In the genomic region with DNA sequence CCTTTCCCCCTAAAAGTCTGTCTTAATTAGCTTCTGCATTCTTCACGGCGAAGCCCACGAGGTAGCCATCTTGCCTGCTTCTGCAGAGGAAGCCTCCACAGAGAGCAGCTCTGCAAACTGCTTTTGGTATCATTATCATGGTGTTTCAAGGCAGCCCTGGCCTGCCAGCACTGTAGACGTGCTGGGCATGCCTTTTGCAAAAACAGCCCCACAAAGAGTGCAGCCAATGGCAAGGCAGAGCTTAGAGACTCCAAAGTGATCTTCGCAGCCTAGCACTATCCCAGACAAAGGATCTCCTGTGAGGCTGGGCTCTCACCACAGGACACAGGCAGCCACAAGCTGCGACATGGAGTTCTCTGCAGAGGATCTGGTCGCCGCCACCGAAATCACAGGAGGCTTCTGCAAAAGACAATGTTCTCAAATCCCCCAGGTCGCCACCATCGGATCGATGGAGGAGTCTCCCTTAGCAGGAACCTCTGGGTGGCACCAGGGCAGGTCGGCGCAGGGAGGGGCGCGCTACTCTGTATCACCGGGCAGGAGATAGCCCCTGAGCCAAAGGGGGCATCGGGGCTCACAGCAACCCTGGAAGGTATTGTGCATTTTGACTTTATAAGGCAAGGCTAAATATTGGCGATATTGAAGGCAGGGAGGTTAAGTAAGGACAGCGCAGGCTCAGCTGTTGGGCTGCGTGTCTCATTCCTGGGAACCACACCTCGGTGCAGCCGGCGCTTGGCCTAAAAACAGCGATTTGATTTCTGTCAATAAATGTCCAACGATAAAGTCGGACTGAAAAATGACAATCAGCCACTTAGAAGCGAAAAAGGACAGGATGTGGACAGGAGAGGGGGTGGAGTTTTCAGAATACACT, we compare ENCODE assay signal across 7 mouse cellular contexts. TPM values are rescaled to one million over a fixed set of nuclear protein-coding genes. Genes with fewer than 3 reads are reported as not detected.
DNase-seq lines count a peak whose midpoint lies in the region; ATAC-seq and TF ChIP-seq lines count a peak whose summit lies in the region.

No protein-coding gene starts in this region.

- peak overlapping the region; percentile 65 for H3K4me3 ChIP-seq in embryonic facial prominence, embryonic 10.5 days
- peak overlapping the region; percentile 44 for H3K4me3 ChIP-seq in intestine, postnatal 0 days (ENCODE audit: low read depth, low read length)

- H3K9ac ChIP-seq in intestine, postnatal 0 days (ENCODE audit: low read depth, low read length), result peak overlapping the region; percentile 48

- peak overlapping the region; percentile 91 for H3K27ac ChIP-seq in embryonic facial prominence, embryonic 10.5 days (replicated peaks)
- peak overlapping the region; percentile 57; the same call in 1 of the 2 replicates for H3K27ac ChIP-seq in intestine, postnatal 0 days (ENCODE audit: low read depth, low read length)

- H3K4me1 ChIP-seq in embryonic facial prominence, embryonic 10.5 days, result peaks cover 36% of the 10 kb centered on the region
- H3K4me1 ChIP-seq in intestine, postnatal 0 days (replicated peaks; ENCODE audit: control insufficient read depth, insufficient read depth, low read length), result no peaks in the 10 kb centered on the region

- H3K4me2 ChIP-seq in intestine, postnatal 0 days (replicated peaks; ENCODE audit: low read depth), result peak overlapping the region; percentile 78

- WGBS in embryonic facial prominence, embryonic 10.5 days, result 1% methylated on average over 28 of the region's 28 CpGs
- whole genome bisulfite sequencing in intestine, postnatal 0 days, result 2% methylated on average over 28 of the region's 28 CpGs

- peaks cover 27% of the 10 kb centered on the region for H3K36me3 ChIP-seq in embryonic facial prominence, embryonic 10.5 days (replicated peaks)
- no peaks in the 10 kb centered on the region for H3K36me3 ChIP-seq in intestine, postnatal 0 days (ENCODE audit: control insufficient read depth, insufficient read depth)

- peak; percentile 66 for DNase-seq in adrenal gland, postnatal 25 days
- peak; percentile 87 for DNase-seq in embryonic facial prominence, embryonic 10.5 days (ENCODE audit: low spot score)
- DNase-seq in heart, adult 11 months, result peak; percentile 99
- DNase-seq in left cerebral cortex, postnatal 36 days (ENCODE audit: low spot score in 2 of 2), result peak; percentile 85 to 86
- peak; percentile 92 for DNase-seq in mesoderm, embryonic 11.5 days (ENCODE audit: low read depth, low spot score)
- DNase-seq in right cerebral cortex, postnatal 4 days, result peak; percentile 75

- peaks cover 4% of the 10 kb centered on the region for H3K9me3 ChIP-seq in embryonic facial prominence, embryonic 10.5 days
- H3K9me3 ChIP-seq in intestine, postnatal 0 days (ENCODE audit: control insufficient read depth), result no peaks in the 10 kb centered on the region

- intact Hi-C loops in left cerebral cortex, postnatal 36 days (cut with DNase I), result no loop called here

- no peak for TF ChIP-seq CTCF in intestine, postnatal 0 days (IDR thresholded peaks at IDR 0.05; ENCODE audit: low read depth)

- ATAC-seq in intestine, postnatal 0 days, result peak; percentile 77

- H3K27me3 ChIP-seq in embryonic facial prominence, embryonic 10.5 days (replicated peaks; ENCODE audit: low read depth, poor library complexity, severe bottlenecking), result peaks cover 15% of the 10 kb centered on the region
- H3K27me3 ChIP-seq in intestine, postnatal 0 days (replicated peaks; ENCODE audit: control insufficient read depth, insufficient read depth, low read length), result no peaks in the 10 kb centered on the region

RNA-seq across cellular contexts. Expression of gene Tet1, which starts 43.4 kb away (rescaled TPM):
- 6.6 and 7.4 TPM in 2 replicates for total RNA-seq in adrenal gland, postnatal 25 days (2021)
- polyA plus RNA-seq in embryonic facial prominence, embryonic 10.5 days (2016; fragmentation: Nextera tagmentation; extraction: Ambion mirVana), result 28.9 and 34.5 TPM in 2 replicates
- 3.0 and 5.2 TPM in 2 replicates for polyA plus RNA-seq in intestine, postnatal 0 days (2015; fragmentation: Nextera tagmentation; extraction: Ambion mirVana)
- total RNA-seq in left cerebral cortex, postnatal 36 days (2021), result 10 to 100 TPM; 20.4 to 22.1 TPM

RNA-seq across cellular contexts. Expression of gene Slc25a16, which starts 55.0 kb away (rescaled TPM):
- 37.7 and 45.0 TPM in 2 replicates for total RNA-seq in adrenal gland, postnatal 25 days (2021)
- polyA plus RNA-seq in embryonic facial prominence, embryonic 10.5 days (2016; fragmentation: Nextera tagmentation; extraction: Ambion mirVana), result 8.1 and 9.4 TPM in 2 replicates
- 14.6 and 16.3 TPM in 2 replicates for polyA plus RNA-seq in intestine, postnatal 0 days (2015; fragmentation: Nextera tagmentation; extraction: Ambion mirVana)
- 10 to 100 TPM; 35.4 to 45.1 TPM for total RNA-seq in left cerebral cortex, postnatal 36 days (2021)

Comparison
In these comparisons a context has a peak if more than half of its experiments do, and no peak if none do; other contexts are left out.
1. Peak in every context shown above with its lines: DNase-seq, ATAC-seq, H3K4me3 ChIP-seq and H3K27ac ChIP-seq.